Mouse (Mus musculus) limb, embryonic 10.5 days (tissue): ENCODE results near the gene Dnmt3a. TPM values are rescaled to one million over a fixed set of nuclear protein-coding genes. Genes with fewer than 3 reads are reported as not detected.

Source experiments
- DNase-seq: peaks from one replicate; pipeline ENCODE4 v3.0.0-alpha.2; 2017; ENCODE audit warnings: low spot score
- H3K27ac ChIP-seq: fragments of 300-500 bp; sonication (generic); 2 replicates; pipeline ENCODE4 v1.5.1; 2016; ENCODE audit warnings: mild to moderate bottlenecking
- H3K27me3 ChIP-seq: fragments of 300-500 bp; sonication (generic); 2 replicates; pipeline ENCODE4 v1.6.1; 2016; ENCODE audit warnings: low read depth, mild to moderate bottlenecking; ENCODE audit not compliant: poor library complexity, severe bottlenecking
- H3K36me3 ChIP-seq: fragments of 300-500 bp; sonication (generic); 2 replicates; pipeline ENCODE4 v1.6.1; 2016; ENCODE audit warnings: mild to moderate bottlenecking, moderate library complexity
- H3K4me1 ChIP-seq: fragments of 300-500 bp; sonication (generic); 2 replicates; pipeline ENCODE4 v1.6.1; 2016
- H3K4me3 ChIP-seq: fragments of 300-500 bp; sonication (generic); 2 replicates; pipeline ENCODE4 v1.5.1; 2016; ENCODE audit warnings: mild to moderate bottlenecking, moderate library complexity
- H3K9me3 ChIP-seq: fragments of 300-500 bp; sonication (generic); replicated peaks from 2 replicates; pipeline ENCODE4 v1.6.1; 2016; ENCODE audit warnings: mild to moderate bottlenecking
- WGBS: fragments of 180-500 bp; shearing (Covaris S2); methylation state at CpG from one replicate; pipeline ENCODE4 v1.1.7; 2016; 5-methylcytosine and 5-hydroxymethylcytosine counted together
- polyA plus RNA-seq: library from polyadenylated mRNA; unstranded; fragments of >200 nt; fragmentation: Nextera tagmentation; extraction: Ambion mirVana; gene quantifications from 2 replicates; pipeline ENCODE4 v1.2.1, GENCODE M21; 2016

Gene Dnmt3a
- polyA plus RNA-seq, 1 experiment from 2014 or later = 298 TPM

DNA sequence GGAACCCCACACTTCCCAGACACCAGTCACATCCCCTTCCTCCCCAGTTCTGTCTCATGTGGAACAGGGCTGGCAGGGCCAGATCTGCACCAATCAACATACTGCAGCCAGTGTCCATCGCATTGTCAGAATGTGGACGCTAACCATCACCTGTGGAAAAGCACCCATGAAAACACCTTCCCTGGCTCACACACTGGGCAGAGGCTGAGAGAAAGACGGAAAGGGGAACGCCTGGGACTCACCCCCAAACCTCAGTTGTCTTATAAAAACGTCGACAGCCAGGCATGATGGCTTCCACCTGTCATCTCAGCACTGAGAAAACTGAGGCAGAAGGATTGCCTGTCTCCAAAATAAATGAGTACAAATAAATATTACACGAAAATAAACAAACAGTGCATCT, 14.6 kb upstream of the Dnmt3a start:
- no peak for DNase-seq
- peaks cover 44% of the 10 kb centered on the region for H3K4me1 ChIP-seq
- H3K27me3 ChIP-seq = peaks cover 5% of the 10 kb centered on the region; the same call in 1 of the 2 replicates
- no peak overlapping the region for H3K4me3 ChIP-seq
- no peak overlapping the region for H3K27ac ChIP-seq
- no peaks in the 10 kb centered on the region for H3K36me3 ChIP-seq
- WGBS = 64% methylated on average over 7 of the region's 7 CpGs
- no peaks in the 10 kb centered on the region for H3K9me3 ChIP-seq

DNA sequence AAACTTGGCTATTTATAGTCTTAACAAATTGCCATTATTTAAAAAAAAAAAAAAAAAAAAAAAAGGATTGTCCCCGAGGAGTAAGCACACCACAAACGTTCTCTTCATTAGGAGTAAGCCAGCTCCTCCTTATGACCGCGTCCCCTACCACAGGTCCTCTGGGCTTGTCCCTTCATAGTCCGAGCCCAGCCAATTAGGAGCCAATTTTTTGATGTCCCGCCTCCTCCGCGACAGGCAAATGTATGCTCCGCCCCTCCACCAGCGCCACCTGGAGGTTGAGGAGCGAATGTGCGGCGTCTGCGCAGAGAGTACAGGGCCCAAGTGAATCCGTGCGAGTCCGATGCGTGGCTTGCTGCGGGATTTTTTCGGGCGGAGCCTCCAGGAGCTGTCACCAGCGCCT, 14.1 kb upstream of the Dnmt3a start:
- Histone ChIP-seq H3K9me3 (no peaks in the 10 kb centered on the region), H3K27ac (peak overlapping the region; percentile 80), H3K27me3 (peaks cover 5% of the 10 kb centered on the region; the same call in 1 of the 2 replicates), H3K36me3 (no peaks in the 10 kb centered on the region), H3K4me1 (peaks cover 43% of the 10 kb centered on the region), H3K4me3 (peak overlapping the region; percentile 47)
- under 1% methylated on average over 22 of the region's 22 CpGs for WGBS
- peak; percentile 96 for DNase-seq

DNA sequence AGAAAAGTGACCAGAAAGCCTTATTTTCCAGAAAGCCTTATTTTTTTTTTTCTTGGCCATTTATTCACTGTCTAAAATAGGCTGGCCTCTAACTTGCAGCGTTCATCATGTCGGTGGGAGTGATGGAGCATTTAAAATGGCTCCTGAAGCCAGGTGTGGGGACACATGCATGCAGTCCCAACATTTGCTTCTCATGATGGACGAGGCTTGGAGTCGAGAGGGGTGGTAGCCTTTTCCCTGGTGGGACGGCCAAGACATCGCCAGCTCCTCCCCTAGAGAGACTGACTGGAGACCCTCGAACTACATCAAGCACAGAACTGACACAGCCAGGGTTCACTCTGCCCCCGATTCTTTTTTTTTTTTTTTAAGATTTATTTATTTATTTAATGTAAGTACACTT, 13.6 kb upstream of the Dnmt3a start:
- Histone ChIP-seq H3K27me3 (peaks cover 5% of the 10 kb centered on the region; the same call in 1 of the 2 replicates), H3K9me3 (no peaks in the 10 kb centered on the region), H3K4me1 (peaks cover 38% of the 10 kb centered on the region), H3K4me3 (peak overlapping the region; percentile 47), H3K27ac (peak overlapping the region; percentile 80), H3K36me3 (no peaks in the 10 kb centered on the region)
- 23% methylated on average over 8 of the region's 8 CpGs for WGBS
- DNase-seq = peak; percentile 53

- DNase-seq = no peak
- Histone ChIP-seq H3K36me3 (no peaks in the 10 kb centered on the region), H3K9me3 (no peaks in the 10 kb centered on the region), H3K27ac (no peak overlapping the region), H3K4me3 (no peak overlapping the region), H3K27me3 (peaks cover 5% of the 10 kb centered on the region; the same call in 1 of the 2 replicates), H3K4me1 (peaks cover 11% of the 10 kb centered on the region)
- 29% methylated on average over 4 of the region's 4 CpGs for WGBS
Measured at GRCm38 (mm10) chr12:3795569-3795968, 10.2 kb upstream of the Dnmt3a start.

- Histone ChIP-seq H3K36me3 (no peaks in the 10 kb centered on the region), H3K4me1 (no peaks in the 10 kb centered on the region), H3K27ac (no peak overlapping the region), H3K27me3 (peaks cover 21% of the 10 kb centered on the region), H3K4me3 (no peak overlapping the region), H3K9me3 (no peaks in the 10 kb centered on the region)
- DNase-seq = no peak
- WGBS = 79% methylated on average over 1 of the region's 1 CpGs
Measured at GRCm38 (mm10) chr12:3799551-3799950, 6.3 kb upstream of the Dnmt3a start.

DNA sequence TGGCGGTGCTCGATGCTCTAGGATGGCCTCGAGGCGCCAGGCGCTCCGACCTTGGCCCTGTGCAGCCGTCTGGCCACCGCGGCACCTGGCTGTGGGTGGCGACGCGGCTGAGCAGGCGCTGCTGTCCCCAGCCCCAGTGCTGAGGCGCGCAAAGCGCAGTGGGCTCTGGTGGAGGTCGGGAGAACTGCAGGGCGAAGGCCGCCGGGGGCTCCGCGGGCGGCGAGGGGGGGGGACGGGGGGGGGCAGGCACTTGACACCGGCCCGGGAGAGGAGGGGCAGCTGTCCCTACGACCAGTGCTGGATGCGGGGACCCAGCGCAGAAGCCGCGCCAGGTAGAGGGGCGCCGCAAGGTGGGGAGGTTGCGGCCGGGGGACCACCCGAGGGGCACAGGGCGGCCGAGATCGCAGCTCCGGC, 471 bp downstream of the Dnmt3a start:
- no peaks in the 10 kb centered on the region for H3K36me3 ChIP-seq
- under 1% methylated on average over 41 of the region's 41 CpGs for WGBS
- H3K27me3 ChIP-seq = peaks cover 67% of the 10 kb centered on the region
- peaks cover 46% of the 10 kb centered on the region for H3K4me1 ChIP-seq
- peak; percentile 89 for DNase-seq
- peak overlapping the region; percentile 93 for H3K27ac ChIP-seq
- peak overlapping the region; percentile 83 for H3K4me3 ChIP-seq
- no peaks in the 10 kb centered on the region for H3K9me3 ChIP-seq

DNA sequence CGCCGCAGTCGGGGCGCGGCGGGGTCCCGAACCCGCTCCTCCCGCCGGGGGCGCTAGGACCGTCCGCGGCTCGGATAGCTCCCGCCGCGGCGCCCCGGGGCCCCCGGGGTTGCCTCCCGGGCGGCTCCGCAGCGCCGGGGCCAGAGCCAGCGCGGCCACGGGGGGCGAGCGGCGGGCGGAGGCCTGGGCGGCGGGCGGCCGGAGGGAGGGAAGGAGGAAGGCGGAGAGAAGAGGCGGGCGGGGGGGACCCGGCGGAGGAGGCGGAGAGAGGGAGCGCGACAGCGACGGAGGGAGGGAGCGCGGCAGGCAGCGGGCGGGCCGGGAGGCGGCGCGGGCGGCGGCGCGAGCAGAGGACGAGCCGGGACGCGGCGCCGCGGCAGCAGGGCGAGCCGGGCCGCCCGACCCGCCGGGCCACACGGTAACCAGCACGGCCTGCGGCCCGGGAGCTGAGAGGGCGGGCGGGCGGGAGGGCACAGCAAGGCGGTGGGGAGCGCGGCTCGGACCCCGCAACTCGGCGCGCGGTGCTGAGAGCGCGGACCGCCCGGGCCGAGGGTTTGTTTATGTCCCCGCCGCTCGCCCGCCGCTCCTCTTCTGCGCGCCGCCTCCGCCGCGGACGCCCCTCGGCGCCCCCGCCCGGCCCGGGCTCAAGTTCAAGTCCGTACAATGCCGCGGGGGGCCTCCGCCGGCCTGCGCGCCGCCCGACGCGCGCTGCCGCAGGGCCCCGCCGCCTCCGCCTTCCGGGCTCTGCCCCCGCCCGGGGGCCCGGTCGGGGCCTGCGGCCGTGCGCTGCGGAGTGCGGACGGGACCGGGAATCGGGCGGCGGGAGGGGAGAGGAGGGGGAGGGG, 1.1 kb downstream of the Dnmt3a start:
- peaks cover 67% of the 10 kb centered on the region for H3K27me3 ChIP-seq
- peak; percentile 72 for DNase-seq
- H3K4me1 ChIP-seq = peaks cover 52% of the 10 kb centered on the region
- under 1% methylated on average over 121 of the region's 141 CpGs for WGBS
- H3K4me3 ChIP-seq = peak overlapping the region; percentile 83
- peak overlapping the region; percentile 93 for H3K27ac ChIP-seq
- no peaks in the 10 kb centered on the region for H3K36me3 ChIP-seq
- H3K9me3 ChIP-seq = no peaks in the 10 kb centered on the region

GRCm38 (mm10) chr12:3807548-3808395, 2.0 kb downstream of the Dnmt3a start:
- no peaks in the 10 kb centered on the region for H3K36me3 ChIP-seq
- H3K4me3 ChIP-seq = peak overlapping the region; percentile 83
- H3K9me3 ChIP-seq = no peaks in the 10 kb centered on the region
- H3K27ac ChIP-seq = peak overlapping the region; percentile 93
- peaks cover 62% of the 10 kb centered on the region for H3K27me3 ChIP-seq
- under 1% methylated on average over 77 of the region's 105 CpGs for WGBS
- H3K4me1 ChIP-seq = peaks cover 61% of the 10 kb centered on the region
- DNase-seq = peak; percentile 71

- DNase-seq = peak; percentile 54
Measured at GRCm38 (mm10) chr12:3808396-3808981, 2.7 kb downstream of the Dnmt3a start.

GRCm38 (mm10) chr12:3809520-3810180, 3.8 kb downstream of the Dnmt3a start:
- no peaks in the 10 kb centered on the region; the same call in 1 of the 2 replicates for H3K36me3 ChIP-seq
- WGBS = 68% methylated on average over 7 of the region's 7 CpGs
- H3K27ac ChIP-seq = no peak overlapping the region
- no peak for DNase-seq
- no peak overlapping the region for H3K4me3 ChIP-seq
- peaks cover 61% of the 10 kb centered on the region for H3K4me1 ChIP-seq
- H3K27me3 ChIP-seq = peaks cover 45% of the 10 kb centered on the region
- H3K9me3 ChIP-seq = no peaks in the 10 kb centered on the region

More at GRCm38 (mm10) chr12:3808396-3808981, 2.7 kb downstream of the Dnmt3a start:
- Histone ChIP-seq H3K36me3 (no peaks in the 10 kb centered on the region; the same call in 1 of the 2 replicates), H3K27ac (peak overlapping the region; percentile 93), H3K4me1 (peaks cover 61% of the 10 kb centered on the region), H3K27me3 (peaks cover 57% of the 10 kb centered on the region), H3K9me3 (no peaks in the 10 kb centered on the region), H3K4me3 (peak overlapping the region; percentile 83)
- WGBS = 2% methylated on average over 10 of the region's 10 CpGs

- no peak for DNase-seq
- Histone ChIP-seq H3K27ac (no peak overlapping the region), H3K27me3 (peaks cover 37% of the 10 kb centered on the region), H3K36me3 (no peaks in the 10 kb centered on the region; the same call in 1 of the 2 replicates), H3K9me3 (no peaks in the 10 kb centered on the region), H3K4me3 (no peak overlapping the region), H3K4me1 (peaks cover 66% of the 10 kb centered on the region)
- 42% methylated on average over 4 of the region's 4 CpGs for WGBS
Measured at GRCm38 (mm10) chr12:3810455-3810854, 4.6 kb downstream of the Dnmt3a start.

DNA sequence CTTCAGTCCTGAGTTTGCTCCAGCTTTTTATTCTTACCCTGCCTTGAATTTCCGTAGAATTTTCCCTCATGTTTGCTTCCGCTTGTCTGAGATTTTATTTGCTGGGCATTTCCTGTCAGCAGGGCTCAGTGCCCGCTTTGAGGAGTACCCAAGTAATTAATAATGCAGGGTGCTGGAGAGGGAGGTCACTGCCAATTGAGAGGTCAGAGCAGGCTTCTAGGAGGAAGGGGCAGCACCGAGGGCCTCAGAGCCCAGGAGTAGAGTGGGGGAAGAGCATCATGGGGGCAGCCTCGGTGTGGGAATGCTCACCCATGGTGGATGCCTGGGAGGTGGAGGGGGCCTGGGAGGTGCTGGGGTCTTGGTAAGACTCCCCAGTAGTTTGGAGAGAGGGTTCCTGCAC, 5.8 kb downstream of the Dnmt3a start:
- H3K4me1 ChIP-seq = peaks cover 58% of the 10 kb centered on the region

More for the DNA sequence above, 5.8 kb downstream of the Dnmt3a start:
- Histone ChIP-seq H3K4me3 (no peak overlapping the region), H3K27ac (peak overlapping the region; percentile 43; the same call in 1 of the 2 replicates), H3K9me3 (no peaks in the 10 kb centered on the region), H3K27me3 (peaks cover 28% of the 10 kb centered on the region), H3K36me3 (no peaks in the 10 kb centered on the region; the same call in 1 of the 2 replicates)
- DNase-seq = no peak
- 46% methylated on average over 5 of the region's 5 CpGs for WGBS
